Mouse (Mus musculus) bone marrow macrophage, adult 2 months (primary cell): ENCODE data around the gene Sox5. TPM values are rescaled to one million over a fixed set of nuclear protein-coding genes. Genes with fewer than 3 reads are reported as not detected.

Source experiments
- H3K27ac ChIP-seq: 2 replicates; pipeline ENCODE4 v1.5.1; 2012; ENCODE audit warnings: low read depth, low read length; ENCODE audit not compliant: insufficient read depth
- H3K4me1 ChIP-seq: 2 replicates; pipeline ENCODE4 v1.6.1; 2012; ENCODE audit warnings: low read length; ENCODE audit not compliant: control insufficient read depth, insufficient read depth
- H3K4me3 ChIP-seq: 2 replicates; pipeline ENCODE4 v1.5.1; 2012; ENCODE audit warnings: mild to moderate bottlenecking, low read length, moderate library complexity; ENCODE audit not compliant: insufficient read depth
- CTCF ChIP-seq: IDR thresholded peaks from 2 replicates; pipeline ENCODE4 v1.5.1; 2012; ENCODE audit warnings: low read depth, mild to moderate bottlenecking, low read length, moderate library complexity
- POLR2A ChIP-seq: IDR thresholded peaks from 2 replicates; pipeline ENCODE4 v1.6.1; 2012; ENCODE audit warnings: mild to moderate bottlenecking, low read depth, low read length, borderline replicate concordance
- polyA plus RNA-seq: library from polyadenylated mRNA; stranded (reverse); fragments of >200 nt; gene quantifications from 2 replicates; pipeline ENCODE4 v1.2.4, GENCODE M21; 2012; ENCODE audit not compliant: missing spikeins, insufficient read depth, insufficient read length

Sox5 gene
- polyA plus RNA-seq, 1 experiment, result 0.58 TPM

GRCm38 (mm10) chr6:144057098-144057632 lies 724.6 kb downstream of the Sox5 start:
- Histone ChIP-seq H3K4me3 (no peak overlapping the region), H3K4me1 (no peaks in the 10 kb centered on the region), H3K27ac (no peak overlapping the region)
- TF ChIP-seq POLR2A, result no peak
- TF ChIP-seq CTCF, result no peak

DNA sequence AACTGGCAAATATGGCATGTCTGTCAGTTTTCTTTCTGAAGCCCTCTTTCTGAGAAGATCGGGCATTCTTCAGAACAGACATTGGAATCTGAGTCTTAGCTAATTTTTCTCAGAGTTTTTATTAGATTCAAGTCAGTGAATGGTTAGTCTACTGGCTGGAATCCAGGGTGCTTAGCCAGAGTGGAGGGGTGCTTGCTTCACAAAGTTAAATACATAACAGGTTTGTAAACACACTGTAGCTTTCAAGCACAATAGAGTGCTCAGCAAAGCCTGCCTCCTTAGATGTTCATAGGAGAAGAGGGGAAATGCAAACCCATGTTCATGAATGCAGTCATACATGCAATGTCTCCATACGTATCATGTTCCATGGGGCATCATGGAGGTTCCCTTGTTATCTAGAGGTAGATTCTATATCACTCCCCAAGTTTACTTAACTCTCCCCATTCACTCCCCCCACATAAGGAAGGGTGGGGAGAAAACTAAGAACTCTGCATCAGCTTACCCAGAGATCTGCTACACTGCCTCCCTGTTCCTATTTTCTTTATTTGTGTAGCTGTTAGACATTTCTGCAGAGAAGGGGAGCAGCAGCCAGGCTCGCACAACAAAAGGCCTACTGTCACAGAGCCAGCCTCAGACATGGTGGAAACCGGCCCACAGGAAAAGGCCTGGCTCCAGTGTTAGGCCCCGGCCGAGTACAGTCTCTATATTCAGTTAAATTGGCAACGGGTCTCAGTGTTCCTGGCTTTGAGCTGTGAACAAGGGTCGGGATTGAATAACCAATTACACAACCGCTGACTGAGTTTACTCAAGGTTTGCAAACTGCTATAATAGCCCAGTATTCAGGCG lies 725.3 kb downstream of the Sox5 start:
- Histone ChIP-seq H3K4me1 (no peaks in the 10 kb centered on the region), H3K4me3 (no peak overlapping the region), H3K27ac (no peak overlapping the region)
- no peak for TF ChIP-seq CTCF
- TF ChIP-seq POLR2A, result no peak

- no peak overlapping the region for H3K27ac ChIP-seq
- H3K4me1 ChIP-seq, result no peaks in the 10 kb centered on the region
- TF ChIP-seq POLR2A (no peak), CTCF (no peak)
- no peak overlapping the region for H3K4me3 ChIP-seq
Observed at GRCm38 (mm10) chr6:144052487-144052886, 729.3 kb downstream of the Sox5 start.

GRCm38 (mm10) chr6:144051316-144051715 lies 730.5 kb downstream of the Sox5 start:
- Histone ChIP-seq H3K4me3 (no peak overlapping the region), H3K27ac (no peak overlapping the region), H3K4me1 (no peaks in the 10 kb centered on the region)
- no peak for TF ChIP-seq CTCF
- no peak for TF ChIP-seq POLR2A

- H3K4me1 ChIP-seq, result no peaks in the 10 kb centered on the region
- no peak overlapping the region for H3K4me3 ChIP-seq
- H3K27ac ChIP-seq, result no peak overlapping the region
Observed at GRCm38 (mm10) chr6:144048201-144048924, 733.4 kb downstream of the Sox5 start.

GRCm38 (mm10) chr6:144045503-144045902 lies 736.3 kb downstream of the Sox5 start:
- H3K27ac ChIP-seq, result no peak overlapping the region
- H3K4me1 ChIP-seq, result no peaks in the 10 kb centered on the region
- no peak overlapping the region for H3K4me3 ChIP-seq
- TF ChIP-seq POLR2A, result no peak

More at GRCm38 (mm10) chr6:144048201-144048924, 733.4 kb downstream of the Sox5 start:
- no peak for TF ChIP-seq POLR2A
- no peak for TF ChIP-seq CTCF

DNA sequence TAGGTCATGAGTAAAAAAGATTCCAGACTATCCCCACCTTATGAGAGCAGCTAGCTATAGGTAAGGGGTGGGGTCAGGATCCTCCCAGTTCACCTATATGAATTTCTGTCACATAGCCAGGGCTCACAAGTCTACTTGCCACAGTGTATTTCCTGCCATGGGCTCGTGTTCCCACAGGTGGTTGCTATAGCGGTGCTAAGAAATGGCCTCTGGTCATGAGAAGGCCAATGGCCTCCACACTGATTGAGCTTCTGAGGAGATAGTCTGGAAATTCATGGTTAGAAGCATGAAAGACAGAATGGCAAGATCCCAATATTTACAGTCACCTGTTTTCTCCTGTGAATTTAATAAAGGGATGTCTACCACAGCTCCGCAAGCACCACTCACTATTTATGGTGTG lies 737.4 kb downstream of the Sox5 start:
- no peak for TF ChIP-seq POLR2A
- TF ChIP-seq CTCF, result no peak
- Histone ChIP-seq H3K4me1 (no peaks in the 10 kb centered on the region), H3K4me3 (no peak overlapping the region), H3K27ac (no peak overlapping the region)

- no peak overlapping the region for H3K4me3 ChIP-seq
- H3K27ac ChIP-seq, result no peak overlapping the region
Observed at GRCm38 (mm10) chr6:144042936-144043335, 738.8 kb downstream of the Sox5 start.

DNA sequence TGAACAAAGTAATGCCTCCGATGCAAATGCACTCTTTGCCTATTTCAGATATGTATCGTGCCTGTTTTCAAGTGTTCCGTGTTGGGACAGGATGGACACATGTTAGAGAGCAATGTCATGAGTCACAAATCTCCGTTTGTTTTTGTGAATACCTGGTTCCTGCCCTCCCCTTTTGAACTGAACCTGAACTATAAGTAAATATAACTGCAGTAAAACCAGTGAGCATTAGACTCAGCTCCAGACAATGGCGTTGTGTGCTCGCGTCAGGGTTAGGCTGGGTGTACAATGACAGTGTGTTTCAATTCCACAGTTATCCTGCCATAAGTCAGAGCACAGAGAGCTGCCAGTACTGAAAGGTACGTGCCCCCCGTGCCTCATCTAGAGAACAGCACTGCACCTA lies 739.8 kb downstream of the Sox5 start:
- Histone ChIP-seq H3K4me1 (no peaks in the 10 kb centered on the region), H3K4me3 (no peak overlapping the region), H3K27ac (no peak overlapping the region)
- no peak for TF ChIP-seq CTCF
- TF ChIP-seq POLR2A, result no peak

More at GRCm38 (mm10) chr6:144042936-144043335, 738.8 kb downstream of the Sox5 start:
- H3K4me1 ChIP-seq, result no peaks in the 10 kb centered on the region
- TF ChIP-seq CTCF (no peak), POLR2A (no peak)

DNA sequence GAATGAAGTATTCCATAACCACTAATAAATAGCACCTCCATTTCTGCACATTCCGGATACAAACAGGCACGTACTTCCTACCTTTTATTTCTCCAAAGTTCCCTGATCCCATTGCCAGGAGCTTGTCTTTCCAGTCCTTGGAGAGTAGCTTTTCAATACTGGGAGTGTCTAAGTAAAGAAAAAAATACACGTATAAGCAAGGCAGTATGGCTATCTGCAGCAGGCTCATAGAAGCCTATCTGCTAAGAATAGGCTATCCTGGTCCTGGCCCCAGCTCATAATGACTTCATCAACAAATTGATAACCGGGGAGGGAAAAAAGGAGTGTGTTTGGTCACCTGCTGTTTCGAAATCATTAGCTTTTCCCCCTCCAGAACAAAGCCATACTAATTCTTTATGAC lies 740.6 kb downstream of the Sox5 start:
- no peak overlapping the region for H3K27ac ChIP-seq
- H3K4me3 ChIP-seq, result no peak overlapping the region
- TF ChIP-seq POLR2A (no peak), CTCF (no peak)
- no peaks in the 10 kb centered on the region for H3K4me1 ChIP-seq
